Mouse (Mus musculus) limb, embryonic 13.5 days (tissue): ENCODE results near the gene Susd1. TPM values are rescaled to one million over a fixed set of nuclear protein-coding genes. Genes with fewer than 3 reads are reported as not detected.
A peak's percentile ranks its signal among the peaks of the same experiment; 100 is the strongest.

ENCODE experiments used
- ATAC-seq: fragments of 200-750 bp; cut with Nextera tagmentation; 2 replicates; pipeline ENCODE4 v1.8.0; 2017; ENCODE audit warnings: low read depth, moderate number of reproducible peaks, moderate TSS enrichment; ENCODE audit not compliant: low FRiP score
- H3K27ac ChIP-seq: fragments of 300-500 bp; sonication (generic); 2 replicates; pipeline ENCODE4 v1.5.1; 2015; ENCODE audit warnings: inconsistent platforms, mild to moderate bottlenecking, moderate library complexity
- H3K27me3 ChIP-seq: fragments of 300-500 bp; sonication (generic); 2 replicates; pipeline ENCODE4 v1.6.1; 2015; ENCODE audit warnings: mild to moderate bottlenecking, inconsistent platforms
- H3K36me3 ChIP-seq: fragments of 300-500 bp; sonication (generic); 2 replicates; pipeline ENCODE4 v1.6.1; 2015; ENCODE audit warnings: inconsistent platforms, mild to moderate bottlenecking, moderate library complexity
- H3K4me1 ChIP-seq: fragments of 300-500 bp; sonication (generic); 2 replicates; pipeline ENCODE4 v1.6.1; 2015; ENCODE audit warnings: inconsistent platforms
- H3K4me2 ChIP-seq: fragments of 300-500 bp; sonication (generic); replicated peaks from 2 replicates; pipeline ENCODE4 v1.6.1; 2015; ENCODE audit warnings: inconsistent platforms, mild to moderate bottlenecking, moderate library complexity
- H3K4me3 ChIP-seq: fragments of 300-500 bp; sonication (generic); 2 replicates; pipeline ENCODE4 v1.5.1; 2015; ENCODE audit warnings: moderate library complexity, mild to moderate bottlenecking, inconsistent platforms
- H3K9ac ChIP-seq: fragments of 300-500 bp; sonication (generic); 2 replicates; pipeline ENCODE4 v1.6.1; 2015; ENCODE audit warnings: mild to moderate bottlenecking, inconsistent platforms
- H3K9me3 ChIP-seq: fragments of 300-500 bp; sonication (generic); 2 replicates; pipeline ENCODE4 v1.6.1; 2016; ENCODE audit warnings: inconsistent platforms
- WGBS: fragments of 180-500 bp; shearing (Covaris S2); methylation state at CpG from one replicate; pipeline ENCODE4 v1.1.7; 2015; 5-methylcytosine and 5-hydroxymethylcytosine counted together
- polyA plus RNA-seq: library from polyadenylated mRNA; unstranded; fragments of >200 nt; fragmentation: Nextera tagmentation; extraction: Ambion mirVana; gene quantifications from 2 replicates; pipeline ENCODE4 v1.2.1, GENCODE M21; 2015

The Susd1 gene
- polyA plus RNA-seq, 1 experiment from 2014 or later: 1.8 TPM

GRCm38 (mm10) chr4:59335616-59336438, 102.6 kb downstream of the Susd1 start:
- WGBS: 64% methylated on average over 9 of the region's 9 CpGs
- Histone ChIP-seq H3K9ac (peak overlapping the region; percentile 26; the same call in 1 of the 2 replicates), H3K4me3 (no peak overlapping the region), H3K27ac (peak overlapping the region; percentile 64; the same call in 1 of the 2 replicates), H3K9me3 (no peaks in the 10 kb centered on the region), H3K27me3 (no peaks in the 10 kb centered on the region), H3K36me3 (no peaks in the 10 kb centered on the region), H3K4me2 (no peak overlapping the region), H3K4me1 (peaks cover 41% of the 10 kb centered on the region)
- ATAC-seq: 0 out of 2 replicates have a peak, but pooled peaks have one; percentile 51

- no peak for ATAC-seq
- Histone ChIP-seq H3K4me3 (no peak overlapping the region), H3K4me2 (no peak overlapping the region), H3K9me3 (no peaks in the 10 kb centered on the region), H3K27me3 (no peaks in the 10 kb centered on the region), H3K36me3 (no peaks in the 10 kb centered on the region), H3K27ac (no peak overlapping the region), H3K4me1 (peaks cover 42% of the 10 kb centered on the region), H3K9ac (no peak overlapping the region)
- WGBS: 90% methylated on average over 7 of the region's 7 CpGs
These were observed 103.3 kb downstream of the Susd1 start for GRCm38 (mm10) chr4:59335101-59335500.

- Histone ChIP-seq H3K27me3 (no peaks in the 10 kb centered on the region), H3K4me1 (peaks cover 48% of the 10 kb centered on the region), H3K27ac (no peak overlapping the region), H3K36me3 (no peaks in the 10 kb centered on the region), H3K4me2 (no peak overlapping the region), H3K9me3 (no peaks in the 10 kb centered on the region), H3K9ac (no peak overlapping the region), H3K4me3 (no peak overlapping the region)
- 93% methylated on average over 4 of the region's 4 CpGs for WGBS
- ATAC-seq: no peak
These were observed 104.2 kb downstream of the Susd1 start for GRCm38 (mm10) chr4:59334236-59334635.

GRCm38 (mm10) chr4:59333424-59333895, 105.0 kb downstream of the Susd1 start:
- Histone ChIP-seq H3K9me3 (no peaks in the 10 kb centered on the region), H3K4me2 (no peak overlapping the region)

GRCm38 (mm10) chr4:59332691-59333423, 105.6 kb downstream of the Susd1 start:
- H3K4me3 ChIP-seq: no peak overlapping the region
- no peaks in the 10 kb centered on the region for H3K27me3 ChIP-seq

More at GRCm38 (mm10) chr4:59333424-59333895, 105.0 kb downstream of the Susd1 start:
- no peaks in the 10 kb centered on the region for H3K27me3 ChIP-seq
- H3K36me3 ChIP-seq: no peaks in the 10 kb centered on the region
- H3K27ac ChIP-seq: no peak overlapping the region
- H3K9ac ChIP-seq: no peak overlapping the region
- ATAC-seq: no peak
- H3K4me3 ChIP-seq: no peak overlapping the region
- WGBS: 92% methylated on average over 14 of the region's 14 CpGs
- peaks cover 49% of the 10 kb centered on the region for H3K4me1 ChIP-seq

GRCm38 (mm10) chr4:59332089-59332488, 106.3 kb downstream of the Susd1 start:
- no peaks in the 10 kb centered on the region for H3K9me3 ChIP-seq
- H3K9ac ChIP-seq: no peak overlapping the region
- WGBS: 75% methylated on average over 5 of the region's 5 CpGs
- H3K27ac ChIP-seq: peak overlapping the region; percentile 52; the same call in 1 of the 2 replicates
- ATAC-seq: no peak
- H3K4me2 ChIP-seq: no peak overlapping the region
- H3K36me3 ChIP-seq: no peaks in the 10 kb centered on the region
- no peaks in the 10 kb centered on the region for H3K27me3 ChIP-seq
- H3K4me1 ChIP-seq: peaks cover 46% of the 10 kb centered on the region
- no peak overlapping the region for H3K4me3 ChIP-seq

More at GRCm38 (mm10) chr4:59332691-59333423, 105.6 kb downstream of the Susd1 start:
- Histone ChIP-seq H3K4me2 (no peak overlapping the region), H3K9me3 (no peaks in the 10 kb centered on the region), H3K36me3 (no peaks in the 10 kb centered on the region), H3K4me1 (peaks cover 49% of the 10 kb centered on the region), H3K9ac (no peak overlapping the region), H3K27ac (no peak overlapping the region)
- ATAC-seq: no peak
- 91% methylated on average over 9 of the region's 9 CpGs for WGBS

- no peak overlapping the region for H3K4me3 ChIP-seq
- H3K4me1 ChIP-seq: peaks cover 41% of the 10 kb centered on the region
- H3K9ac ChIP-seq: no peak overlapping the region
- H3K27me3 ChIP-seq: no peaks in the 10 kb centered on the region
- H3K36me3 ChIP-seq: no peaks in the 10 kb centered on the region
- peak overlapping the region; percentile 52; the same call in 1 of the 2 replicates for H3K27ac ChIP-seq
- H3K4me2 ChIP-seq: no peak overlapping the region
- 44% methylated on average over 9 of the region's 9 CpGs for WGBS
- no peaks in the 10 kb centered on the region for H3K9me3 ChIP-seq
- ATAC-seq: no peak
These were observed 106.8 kb downstream of the Susd1 start for GRCm38 (mm10) chr4:59331633-59332032.

- Histone ChIP-seq H3K4me1 (peaks cover 36% of the 10 kb centered on the region), H3K27ac (peak overlapping the region; percentile 52; the same call in 1 of the 2 replicates), H3K4me2 (no peak overlapping the region), H3K27me3 (no peaks in the 10 kb centered on the region), H3K36me3 (no peaks in the 10 kb centered on the region), H3K4me3 (no peak overlapping the region), H3K9ac (no peak overlapping the region), H3K9me3 (no peaks in the 10 kb centered on the region)
- no peak for ATAC-seq
- 34% methylated on average over 10 of the region's 10 CpGs for WGBS
These were observed 107.3 kb downstream of the Susd1 start for GRCm38 (mm10) chr4:59330961-59331604.

- Histone ChIP-seq H3K4me3 (no peak overlapping the region), H3K27me3 (no peaks in the 10 kb centered on the region), H3K4me1 (peaks cover 29% of the 10 kb centered on the region), H3K4me2 (no peak overlapping the region), H3K9me3 (no peaks in the 10 kb centered on the region), H3K27ac (peak overlapping the region; percentile 61; the same call in 1 of the 2 replicates), H3K9ac (no peak overlapping the region), H3K36me3 (no peaks in the 10 kb centered on the region)
- WGBS: 65% methylated on average over 19 of the region's 19 CpGs
- peak; percentile 60 for ATAC-seq
These were observed 108.8 kb downstream of the Susd1 start for GRCm38 (mm10) chr4:59329461-59330304.

GRCm38 (mm10) chr4:59328821-59329220, 109.6 kb downstream of the Susd1 start:
- ATAC-seq: no peak
- 88% methylated on average over 7 of the region's 7 CpGs for WGBS
- H3K27ac ChIP-seq: no peak overlapping the region

GRCm38 (mm10) chr4:59327986-59328385, 110.4 kb downstream of the Susd1 start:
- ATAC-seq: no peak

More at GRCm38 (mm10) chr4:59328821-59329220, 109.6 kb downstream of the Susd1 start:
- Histone ChIP-seq H3K9me3 (no peaks in the 10 kb centered on the region), H3K9ac (no peak overlapping the region), H3K27me3 (no peaks in the 10 kb centered on the region), H3K4me3 (no peak overlapping the region), H3K36me3 (no peaks in the 10 kb centered on the region), H3K4me2 (no peak overlapping the region), H3K4me1 (peaks cover 35% of the 10 kb centered on the region)

More at GRCm38 (mm10) chr4:59327986-59328385, 110.4 kb downstream of the Susd1 start:
- no peak overlapping the region for H3K27ac ChIP-seq
- no peaks in the 10 kb centered on the region for H3K36me3 ChIP-seq
- no peak overlapping the region for H3K4me3 ChIP-seq
- H3K27me3 ChIP-seq: no peaks in the 10 kb centered on the region
- H3K4me2 ChIP-seq: no peak overlapping the region
- H3K4me1 ChIP-seq: peaks cover 43% of the 10 kb centered on the region
- no peak overlapping the region for H3K9ac ChIP-seq
- WGBS: 95% methylated on average over 5 of the region's 5 CpGs
- H3K9me3 ChIP-seq: no peaks in the 10 kb centered on the region
